Mouse (Mus musculus): ENCODE data around the gene Chst1. TPM values are rescaled to one million over a fixed set of nuclear protein-coding genes. Genes with fewer than 3 reads are reported as not detected.
A peak's percentile ranks its signal among the peaks of the same experiment; 100 is the strongest.

Gene Chst1
- polyA plus RNA-seq, 1 experiment from 2014 or later, result 5.2 TPM

- no peaks in the 10 kb centered on the region for H3K9me3 ChIP-seq (ENCODE audit: low read length)
- no peak overlapping the region for H3K27ac ChIP-seq (ENCODE audit: low read length)
- H3K4me1 ChIP-seq (ENCODE audit: insufficient read depth, low read depth, low read length), result no peaks in the 10 kb centered on the region; the same call in 1 of the 2 replicates
- 25% methylated on average over 7 of the region's 7 CpGs for WGBS
- no peak overlapping the region for H3K9ac ChIP-seq (replicated peaks; ENCODE audit: low read depth)
- H3K36me3 ChIP-seq (ENCODE audit: insufficient read depth, low read length), result no peaks in the 10 kb centered on the region
- TF ChIP-seq EP300 (IDR thresholded peaks at IDR 0.05) (no peak), CTCF (IDR thresholded peaks at IDR 0.05) (no peak)
- H3K4me2 ChIP-seq (replicated peaks; ENCODE audit: low read depth, low read length), result no peak overlapping the region
- no peak overlapping the region for H3K4me3 ChIP-seq (ENCODE audit: low read depth, low read length)
- ATAC-seq (peak; percentile 43; the same call in 1 of the 2 replicates), DNase-seq (ENCODE audit: low spot score) (peak; percentile 32)
- no peaks in the 10 kb centered on the region for H3K27me3 ChIP-seq (replicated peaks; ENCODE audit: insufficient read depth, low read length)
Measured at GRCm38 (mm10) chr2:92645282-92646037, 46.0 kb downstream of the Chst1 start.

GRCm38 (mm10) chr2:92649154-92649801 lies 49.8 kb downstream of the Chst1 start:
- Histone ChIP-seq H3K9me3 (ENCODE audit: low read length) (no peaks in the 10 kb centered on the region), H3K4me3 (ENCODE audit: low read depth, low read length) (no peak overlapping the region), H3K4me2 (replicated peaks; ENCODE audit: low read depth, low read length) (no peak overlapping the region), H3K4me1 (ENCODE audit: insufficient read depth, low read depth, low read length) (no peaks in the 10 kb centered on the region; the same call in 1 of the 2 replicates), H3K27me3 (replicated peaks; ENCODE audit: insufficient read depth, low read length) (no peaks in the 10 kb centered on the region), H3K27ac (ENCODE audit: low read length) (no peak overlapping the region), H3K9ac (replicated peaks; ENCODE audit: low read depth) (no peak overlapping the region), H3K36me3 (ENCODE audit: insufficient read depth, low read length) (no peaks in the 10 kb centered on the region)
- ATAC-seq, result no peak
- 43% methylated on average over 5 of the region's 5 CpGs for WGBS
- DNase-seq (ENCODE audit: low spot score), result no peak
- no peak for TF ChIP-seq CTCF (IDR thresholded peaks at IDR 0.05)
- TF ChIP-seq EP300 (IDR thresholded peaks at IDR 0.05), result no peak

GRCm38 (mm10) chr2:92650428-92650827 lies 50.9 kb downstream of the Chst1 start:
- no peak for ATAC-seq
- TF ChIP-seq EP300 (IDR thresholded peaks at IDR 0.05) (no peak), CTCF (IDR thresholded peaks at IDR 0.05) (no peak)
- Histone ChIP-seq H3K27me3 (replicated peaks; ENCODE audit: insufficient read depth, low read length) (no peaks in the 10 kb centered on the region), H3K4me1 (ENCODE audit: insufficient read depth, low read depth, low read length) (no peaks in the 10 kb centered on the region; the same call in 1 of the 2 replicates), H3K36me3 (ENCODE audit: insufficient read depth, low read length) (no peaks in the 10 kb centered on the region), H3K27ac (ENCODE audit: low read length) (no peak overlapping the region), H3K9ac (replicated peaks; ENCODE audit: low read depth) (no peak overlapping the region), H3K9me3 (ENCODE audit: low read length) (no peaks in the 10 kb centered on the region), H3K4me3 (ENCODE audit: low read depth, low read length) (no peak overlapping the region), H3K4me2 (replicated peaks; ENCODE audit: low read depth, low read length) (no peak overlapping the region)
- 41% methylated on average over 1 of the region's 1 CpGs for WGBS
- no peak for DNase-seq (ENCODE audit: low spot score)

GRCm38 (mm10) chr2:92651294-92651816 lies 51.8 kb downstream of the Chst1 start:
- no peaks in the 10 kb centered on the region for H3K9me3 ChIP-seq (ENCODE audit: low read length)
- H3K9ac ChIP-seq (replicated peaks; ENCODE audit: low read depth), result no peak overlapping the region
- H3K27me3 ChIP-seq (replicated peaks; ENCODE audit: insufficient read depth, low read length), result no peaks in the 10 kb centered on the region
- ATAC-seq (no peak), DNase-seq (ENCODE audit: low spot score) (no peak)
- no peak for TF ChIP-seq EP300 (IDR thresholded peaks at IDR 0.05)
- no peak for TF ChIP-seq CTCF (IDR thresholded peaks at IDR 0.05)
- no peak overlapping the region for H3K4me3 ChIP-seq (ENCODE audit: low read depth, low read length)
- H3K4me2 ChIP-seq (replicated peaks; ENCODE audit: low read depth, low read length), result no peak overlapping the region
- no peaks in the 10 kb centered on the region for H3K4me1 ChIP-seq (ENCODE audit: insufficient read depth, low read depth, low read length)
- 69% methylated on average over 7 of the region's 7 CpGs for WGBS
- H3K36me3 ChIP-seq (ENCODE audit: insufficient read depth, low read length), result no peaks in the 10 kb centered on the region
- H3K27ac ChIP-seq (ENCODE audit: low read length), result no peak overlapping the region

- H3K36me3 ChIP-seq (ENCODE audit: insufficient read depth, low read length), result no peaks in the 10 kb centered on the region
- no peak overlapping the region for H3K9ac ChIP-seq (replicated peaks; ENCODE audit: low read depth)
- no peaks in the 10 kb centered on the region for H3K27me3 ChIP-seq (replicated peaks; ENCODE audit: insufficient read depth, low read length)
- 87% methylated on average over 2 of the region's 2 CpGs for WGBS
- no peak for ATAC-seq
- no peak overlapping the region for H3K4me2 ChIP-seq (replicated peaks; ENCODE audit: low read depth, low read length)
- H3K27ac ChIP-seq (ENCODE audit: low read length), result no peak overlapping the region
- no peaks in the 10 kb centered on the region for H3K9me3 ChIP-seq (ENCODE audit: low read length)
- TF ChIP-seq CTCF (IDR thresholded peaks at IDR 0.05), result no peak
- no peak for TF ChIP-seq EP300 (IDR thresholded peaks at IDR 0.05)
- DNase-seq (ENCODE audit: low spot score), result no peak
- H3K4me1 ChIP-seq (ENCODE audit: insufficient read depth, low read depth, low read length), result no peaks in the 10 kb centered on the region
- no peak overlapping the region for H3K4me3 ChIP-seq (ENCODE audit: low read depth, low read length)
Measured at GRCm38 (mm10) chr2:92657189-92657588, 57.7 kb downstream of the Chst1 start.

GRCm38 (mm10) chr2:92658293-92659150 lies 59.0 kb downstream of the Chst1 start:
- no peaks in the 10 kb centered on the region for H3K9me3 ChIP-seq (ENCODE audit: low read length)
- H3K36me3 ChIP-seq (ENCODE audit: insufficient read depth, low read length), result no peaks in the 10 kb centered on the region
- ATAC-seq (no peak), DNase-seq (ENCODE audit: low spot score) (no peak)
- H3K27me3 ChIP-seq (replicated peaks; ENCODE audit: insufficient read depth, low read length), result no peaks in the 10 kb centered on the region
- H3K4me3 ChIP-seq (ENCODE audit: low read depth, low read length), result no peak overlapping the region
- H3K27ac ChIP-seq (ENCODE audit: low read length), result no peak overlapping the region
- H3K4me2 ChIP-seq (replicated peaks; ENCODE audit: low read depth, low read length), result no peak overlapping the region
- TF ChIP-seq EP300 (IDR thresholded peaks at IDR 0.05) (no peak), CTCF (IDR thresholded peaks at IDR 0.05) (no peak)
- no peaks in the 10 kb centered on the region for H3K4me1 ChIP-seq (ENCODE audit: insufficient read depth, low read depth, low read length)
- 65% methylated on average over 1 of the region's 1 CpGs for WGBS
- H3K9ac ChIP-seq (replicated peaks; ENCODE audit: low read depth), result no peak overlapping the region

Data from lung, postnatal 0 days (tissue).